Mouse (Mus musculus) kidney, adult 18-20 months (tissue): ENCODE data around the gene Aldh3a1.

ENCODE experiments used
- DNase-seq: peaks from one replicate; pipeline ENCODE4 v3.0.0; 2021

Aldh3a1 gene

DNA sequence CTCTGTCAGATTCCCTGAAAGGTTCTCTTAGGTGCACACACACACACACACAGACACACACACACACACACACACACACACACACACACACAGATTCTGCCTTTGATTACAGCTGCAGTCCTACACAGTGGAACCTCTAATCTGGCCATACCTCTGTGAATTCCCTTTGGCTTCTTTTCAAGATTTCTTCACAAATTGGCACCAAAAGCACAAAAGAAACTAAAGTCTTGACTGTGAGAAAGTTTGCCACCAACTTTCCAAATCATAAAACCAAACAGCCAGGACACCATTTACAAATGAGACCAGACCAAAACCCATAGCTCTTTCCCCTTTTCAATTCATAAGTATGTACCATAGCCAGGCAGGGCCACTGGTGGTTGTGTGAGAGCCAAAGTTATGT is 9.4 kb upstream of the Aldh3a1 start:
- no peak for DNase-seq

GRCm38 (mm10) chr11:61199620-61200362 is 7.5 kb upstream of the Aldh3a1 start:
- DNase-seq: no peak

GRCm38 (mm10) chr11:61202186-61202585 is 5.2 kb upstream of the Aldh3a1 start:
- no peak for DNase-seq

DNA sequence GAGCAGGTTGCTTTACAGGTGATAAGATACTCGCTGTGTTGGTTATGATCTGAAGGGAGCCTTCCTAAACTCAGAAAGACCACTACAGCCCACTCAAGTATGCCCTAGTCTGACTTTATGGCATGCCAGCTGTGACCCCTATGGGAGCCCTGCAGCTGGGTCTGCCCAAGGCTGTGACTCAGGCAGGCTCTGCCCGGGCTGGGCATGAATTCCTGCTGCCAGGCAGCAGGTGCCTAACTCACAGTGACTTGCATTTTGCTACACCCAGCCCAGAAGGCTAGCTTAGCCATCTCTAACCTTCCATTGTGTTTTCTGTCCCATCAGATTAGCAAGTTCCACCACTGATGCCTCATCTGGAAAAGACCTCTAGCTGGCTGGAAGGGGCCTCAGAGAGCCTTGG is 4.5 kb upstream of the Aldh3a1 start:
- DNase-seq: no peak

DNA sequence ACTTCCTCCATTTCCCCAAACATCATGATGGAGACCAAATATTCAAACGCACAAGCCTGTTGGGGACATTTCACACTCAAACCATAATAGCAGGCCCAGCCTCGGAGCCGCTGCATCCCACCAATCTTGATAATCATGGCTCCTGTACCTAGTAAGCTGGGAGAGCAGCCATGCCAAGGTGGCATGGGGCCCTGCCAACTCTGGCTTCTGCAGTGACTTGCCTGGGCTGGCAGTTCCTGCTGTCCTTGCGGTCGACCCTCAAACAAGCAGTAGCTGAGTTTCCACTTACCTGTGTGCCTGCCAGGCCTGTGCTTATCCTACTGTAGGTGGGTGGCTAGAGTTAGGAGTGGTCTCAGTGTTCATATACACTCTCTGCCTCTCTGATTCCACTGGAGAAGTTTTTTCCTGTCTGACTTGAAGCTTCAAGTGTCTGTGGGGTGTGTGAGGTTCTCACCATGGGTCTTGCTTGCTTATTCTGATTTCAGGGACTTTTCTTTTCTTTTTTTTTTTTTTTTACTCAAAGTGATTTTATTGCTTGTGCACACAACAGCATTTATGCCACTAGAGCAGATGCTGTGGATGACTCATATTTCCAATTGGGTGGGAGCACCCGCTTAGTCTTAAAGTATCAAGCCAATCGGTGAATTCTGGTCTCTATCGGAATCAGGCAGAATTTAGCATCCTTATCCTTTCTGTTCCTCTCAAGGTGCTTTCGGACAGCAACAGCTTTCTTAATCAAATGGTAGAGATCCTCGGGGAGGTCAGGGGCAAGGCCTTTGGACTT is 2.0 kb upstream of the Aldh3a1 start:
- no peak for DNase-seq

GRCm38 (mm10) chr11:61206136-61206535 is 1.2 kb upstream of the Aldh3a1 start:
- DNase-seq: peak; percentile 22

GRCm38 (mm10) chr11:61208316-61208715 is 979 bp downstream of the Aldh3a1 start:
- DNase-seq: no peak

DNA sequence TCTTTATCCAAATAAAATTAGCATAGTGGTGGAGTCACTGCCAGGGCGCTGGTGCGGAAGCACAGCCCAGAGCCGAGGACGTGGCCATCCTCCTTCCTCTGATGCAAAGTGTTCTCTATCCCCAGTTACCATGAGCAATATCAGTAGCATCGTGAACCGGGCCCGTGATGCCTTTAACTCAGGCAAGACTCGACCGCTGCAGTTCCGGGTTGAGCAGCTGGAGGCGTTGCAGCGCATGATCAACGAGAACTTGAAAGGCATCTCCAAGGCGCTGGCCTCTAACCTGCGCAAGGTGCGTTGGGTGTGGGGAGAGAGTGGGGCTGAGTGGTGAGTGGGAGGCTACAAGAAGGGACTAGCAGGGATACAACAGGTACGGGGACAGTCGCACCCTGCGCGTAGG is 4.8 kb downstream of the Aldh3a1 start:
- DNase-seq: no peak

- DNase-seq: no peak
Measured at GRCm38 (mm10) chr11:61215936-61216335, 8.6 kb downstream of the Aldh3a1 start.

DNA sequence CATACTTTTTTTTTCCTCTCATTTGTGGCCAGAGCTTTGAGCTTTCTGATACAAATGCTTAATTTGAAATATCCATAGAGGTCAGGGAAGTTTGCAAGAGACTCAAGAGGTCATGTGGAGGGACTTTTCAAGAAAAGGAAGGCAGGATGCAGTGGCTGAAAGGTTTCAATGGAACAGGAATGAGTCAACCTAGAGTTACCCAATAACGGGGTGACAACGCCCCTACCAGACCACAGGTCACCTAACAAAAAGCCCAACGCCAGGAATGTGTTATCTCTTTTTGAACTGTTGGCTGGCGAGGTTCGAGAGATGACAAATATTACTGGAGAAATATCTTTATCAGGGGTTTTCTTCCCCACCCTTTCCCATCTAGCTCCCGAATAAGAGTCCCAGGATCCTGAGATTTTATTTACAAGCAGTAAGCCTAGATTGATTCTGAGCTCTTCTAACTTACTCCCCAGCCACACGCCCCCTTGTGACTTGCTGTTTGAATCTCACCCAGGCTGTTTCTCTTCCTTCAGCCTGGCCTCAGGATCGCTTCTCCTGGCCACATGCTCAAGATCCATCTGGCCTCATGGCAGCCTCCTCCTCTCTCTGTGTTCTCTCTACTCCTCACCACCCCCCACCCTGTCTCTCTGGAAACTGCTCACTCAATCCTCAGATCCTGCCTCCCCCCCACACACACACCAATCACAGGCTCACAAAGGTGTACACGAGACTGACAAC is 13.0 kb downstream of the Aldh3a1 start:
- DNase-seq: no peak

DNA sequence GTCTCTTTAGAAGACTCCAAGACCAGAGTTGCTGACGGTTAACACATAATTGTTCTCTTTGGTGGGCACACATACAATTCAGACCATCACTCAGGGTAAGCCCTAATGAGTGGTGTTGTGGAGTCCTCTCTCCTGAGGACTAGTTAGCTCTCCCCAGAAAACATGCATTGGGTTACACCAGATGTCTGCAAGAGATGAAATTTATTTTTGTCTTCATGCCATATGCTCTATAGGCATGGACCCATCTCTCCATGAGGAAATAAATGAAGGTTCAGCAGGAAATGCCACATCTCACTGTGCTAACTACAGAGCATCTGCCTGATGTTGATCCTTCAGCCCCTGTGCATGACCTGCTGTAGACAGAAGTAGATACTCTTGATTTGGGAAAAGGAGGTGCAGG is 14.7 kb downstream of the Aldh3a1 start:
- no peak for DNase-seq

DNA sequence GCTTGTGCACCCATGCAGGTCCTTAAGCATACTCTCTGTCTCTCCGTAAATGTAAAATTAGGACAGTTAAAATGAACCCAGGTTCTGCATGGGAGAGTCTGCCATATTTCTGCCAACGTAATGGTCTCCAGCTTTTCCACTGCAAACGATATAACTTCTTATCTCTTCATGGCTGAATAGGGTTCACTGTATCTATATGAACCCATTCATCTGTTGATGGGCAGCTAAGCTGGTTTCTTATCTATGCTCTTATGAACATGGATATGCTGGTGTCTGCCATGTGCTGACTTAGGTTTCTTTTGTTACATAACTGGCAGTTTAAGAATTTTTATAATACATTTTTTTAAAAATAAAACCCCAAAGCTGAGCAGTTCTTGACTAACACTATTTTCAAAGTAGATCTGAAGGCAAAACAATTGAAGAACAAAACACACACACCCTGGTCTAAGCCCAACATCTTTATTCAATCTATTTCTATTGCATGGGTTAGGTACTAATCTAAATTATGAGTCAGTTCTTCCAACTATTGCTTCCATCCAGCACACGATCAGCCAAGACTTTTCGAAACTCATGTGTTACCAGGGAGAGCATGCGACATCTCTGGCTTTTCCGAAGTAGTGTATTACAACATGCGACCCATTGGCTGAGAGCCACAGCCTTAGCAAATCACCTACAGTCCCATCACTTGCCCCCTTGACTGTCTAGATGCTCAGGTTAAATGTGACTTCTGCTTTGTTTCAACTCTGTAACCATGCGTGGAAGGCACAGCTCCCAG is 15.8 kb downstream of the Aldh3a1 start:
- no peak for DNase-seq

- DNase-seq: no peak
Measured at GRCm38 (mm10) chr11:61224234-61224744, 17.0 kb downstream of the Aldh3a1 start.

- DNase-seq: no peak
Measured at GRCm38 (mm10) chr11:61224907-61225306, 17.6 kb downstream of the Aldh3a1 start.

- no peak for DNase-seq
Measured at GRCm38 (mm10) chr11:61225511-61225910, 18.2 kb downstream of the Aldh3a1 start.

DNA sequence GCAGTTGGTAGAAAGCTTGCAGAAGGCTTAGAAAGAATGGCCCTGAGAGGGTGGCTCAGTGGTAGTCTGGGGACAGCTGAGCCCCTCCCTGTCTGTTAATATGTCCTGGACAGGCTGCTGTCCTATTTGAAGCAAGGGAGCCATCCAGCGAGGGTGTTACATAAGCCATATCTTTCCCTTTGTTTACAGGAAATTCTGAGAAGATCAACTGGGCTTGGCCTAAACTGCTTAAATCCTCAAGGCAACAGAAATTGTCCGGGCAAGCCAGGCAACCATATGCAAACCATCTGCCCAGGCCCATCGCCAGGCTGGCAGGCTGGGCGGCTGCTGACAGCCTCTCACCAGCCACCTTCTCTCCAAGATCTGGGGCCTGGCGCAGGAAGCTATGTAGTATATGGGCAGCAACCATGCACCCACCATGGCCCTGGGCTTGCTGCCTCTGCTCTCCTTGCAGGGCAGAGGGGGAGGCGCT is 18.6 kb downstream of the Aldh3a1 start:
- no peak for DNase-seq

GRCm38 (mm10) chr11:61227816-61228215 is 20.5 kb downstream of the Aldh3a1 start:
- DNase-seq: no peak

DNA sequence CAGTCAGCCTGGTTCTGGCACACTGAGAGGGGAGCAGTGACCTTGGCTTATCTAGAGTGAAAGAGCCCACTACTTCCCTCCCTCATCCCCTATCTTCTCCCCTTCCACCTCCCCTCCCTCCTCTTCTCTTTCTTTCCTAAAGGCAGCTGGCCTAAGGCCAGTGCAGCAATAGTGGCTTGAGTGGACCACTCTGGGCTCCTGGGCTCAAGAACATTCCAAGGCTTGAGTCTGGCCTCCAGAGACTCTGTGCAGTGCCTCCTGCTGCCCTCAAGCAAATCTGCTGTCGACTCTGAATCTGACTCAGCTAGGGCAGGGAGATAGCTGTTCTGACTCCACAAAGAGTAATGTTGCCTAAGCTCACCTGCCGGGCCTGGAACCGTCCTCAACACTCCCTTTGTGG is 21.1 kb downstream of the Aldh3a1 start:
- no peak for DNase-seq

DNA sequence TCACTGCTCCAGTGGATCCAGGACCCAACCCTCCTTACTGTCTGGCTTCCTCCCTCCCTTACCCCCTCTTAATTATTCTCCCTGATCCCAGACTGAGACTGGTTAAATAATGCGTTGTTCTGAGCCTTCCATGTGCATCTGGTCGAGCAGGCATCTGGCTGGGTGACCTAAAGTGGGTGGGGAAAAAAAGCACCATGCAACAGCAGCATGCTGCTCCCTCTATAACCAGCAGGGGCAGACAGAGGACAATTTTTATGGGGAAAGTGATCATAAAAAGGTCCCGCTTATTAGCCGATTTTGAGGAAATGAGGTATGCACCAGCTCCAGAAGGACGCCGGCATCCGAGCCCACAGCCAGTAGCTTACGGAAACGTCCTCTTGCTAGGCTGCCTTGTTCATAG is 24.0 kb downstream of the Aldh3a1 start:
- DNase-seq: peak; percentile 66

DNA sequence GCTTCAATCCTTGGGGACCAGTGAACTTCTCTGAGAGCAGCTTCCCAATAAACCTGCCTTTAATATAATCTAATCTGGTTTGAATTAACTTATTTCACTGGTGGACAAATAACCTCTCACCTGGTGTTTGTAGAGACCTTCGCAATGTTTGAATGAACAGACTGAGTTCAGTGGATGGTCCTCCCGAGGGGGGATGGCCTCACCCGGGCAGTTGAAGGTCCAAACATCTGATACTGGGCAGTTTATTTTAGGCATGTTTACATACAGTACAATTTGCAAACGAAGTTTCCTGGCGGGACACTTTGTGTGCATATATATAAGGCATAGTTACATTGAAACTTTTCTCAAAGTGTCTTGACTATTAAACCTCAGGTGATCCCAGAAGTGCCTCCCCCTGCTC is 26.8 kb downstream of the Aldh3a1 start:
- DNase-seq: no peak

- no peak for DNase-seq
Measured at GRCm38 (mm10) chr11:61236015-61236414, 28.7 kb downstream of the Aldh3a1 start.

DNA sequence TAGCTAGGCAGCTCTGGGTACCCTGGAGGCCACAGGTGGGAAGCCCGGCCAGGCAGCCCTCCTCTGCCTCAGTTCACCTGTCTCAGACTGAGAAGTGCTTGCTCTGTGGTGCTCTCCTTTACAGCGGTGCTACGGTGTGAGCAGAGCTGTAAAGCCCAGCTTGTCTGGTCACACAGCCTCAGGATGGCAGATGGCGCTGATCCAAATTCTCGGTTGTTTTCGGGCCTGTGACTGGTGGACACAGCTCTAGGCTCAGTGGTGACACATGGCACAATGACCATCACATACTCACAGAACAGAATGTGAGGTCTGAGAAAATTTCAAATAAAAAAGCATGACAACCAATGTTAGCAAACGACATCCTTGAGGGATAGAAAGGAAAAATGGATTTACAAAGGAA is 37.1 kb downstream of the Aldh3a1 start:
- DNase-seq: no peak

DNA sequence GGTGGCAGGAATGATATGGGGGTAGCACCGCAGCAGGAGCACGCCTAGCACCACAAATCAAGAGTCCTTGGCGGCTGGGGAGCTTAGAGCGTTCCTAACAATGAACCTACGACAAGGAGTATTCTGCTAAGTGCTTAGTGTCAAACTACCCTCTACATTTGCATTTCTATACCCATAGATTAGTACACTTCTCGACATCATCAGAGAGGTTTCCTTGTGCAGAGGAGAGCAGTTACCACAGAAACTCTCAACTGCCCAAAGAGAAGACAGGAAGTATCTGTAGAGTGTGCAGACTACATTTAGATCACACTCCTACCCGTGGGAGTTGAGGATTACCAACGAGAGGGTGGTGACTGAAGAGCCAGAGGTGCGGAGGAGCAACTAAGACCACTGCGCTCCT is 44.4 kb downstream of the Aldh3a1 start:
- no peak for DNase-seq
